In genomic region chr8:66441123-66441522, GRCm38 (mm10) we compare ENCODE assay signal across 12 mouse cellular contexts. TPM values are rescaled to one million over a fixed set of nuclear protein-coding genes. Genes with fewer than 3 reads are reported as not detected.
DNase-seq lines count a peak whose midpoint lies in the region; ATAC-seq and TF ChIP-seq lines count a peak whose summit lies in the region.
"Had no signal": no experiment of that assay in that cellular context is flagged by ENCODE, and none has a peak within 500 bp of the region (broad histone marks: within the 10 kb centered on the region; RNA-seq: fewer than 3 reads in every experiment).

No protein-coding gene starts in this region.

- H3K4me1 ChIP-seq in intestine, postnatal 0 days (replicated peaks; ENCODE audit: control insufficient read depth, insufficient read depth, low read length), result no peaks in the 10 kb centered on the region
- H3K4me1 ChIP-seq in intestine, embryonic 16.5 days (ENCODE audit: control insufficient read depth, insufficient read depth, low read length), result no peaks in the 10 kb centered on the region
- no peaks in the 10 kb centered on the region for H3K4me1 ChIP-seq in MEL (ENCODE audit: control insufficient read depth in 1 of 2, insufficient read depth in 2 of 2, low read length in 2 of 2)
- no peaks in the 10 kb centered on the region for H3K4me1 ChIP-seq in forebrain, embryonic 13.5 days
- no peaks in the 10 kb centered on the region for H3K4me1 ChIP-seq in midbrain, embryonic 14.5 days (ENCODE audit: control insufficient read depth, insufficient read depth, low read length)

- peak; percentile 84 for TF ChIP-seq RAD21 in MEL (IDR thresholded peaks at IDR 0.05; ENCODE audit: low read depth, low read length)

- H3K27me3 ChIP-seq in intestine, postnatal 0 days (replicated peaks; ENCODE audit: control insufficient read depth, insufficient read depth, low read length), result no peaks in the 10 kb centered on the region
- H3K27me3 ChIP-seq in intestine, embryonic 16.5 days (replicated peaks; ENCODE audit: control insufficient read depth, insufficient read depth, low read length), result no peaks in the 10 kb centered on the region
- H3K27me3 ChIP-seq in MEL (ENCODE audit: control insufficient read depth in 1 of 2, insufficient read depth in 2 of 2, low read length in 2 of 2), result no peaks in the 10 kb centered on the region
- H3K27me3 ChIP-seq in forebrain, embryonic 13.5 days, result no peaks in the 10 kb centered on the region
- no peaks in the 10 kb centered on the region for H3K27me3 ChIP-seq in midbrain, embryonic 14.5 days (ENCODE audit: control insufficient read depth, insufficient read depth, low read length)

- no peak for TF ChIP-seq POLR2A in MEL (IDR thresholded peaks at IDR 0.05; ENCODE audit: control insufficient read depth in 1 of 2, insufficient read depth in 1 of 2, low read depth in 1 of 2, low read length in 2 of 2, poor library complexity in 1 of 2)

- DNase-seq in MEL (ENCODE audit: low read depth, low spot score), result peak; percentile 35
- peak; percentile 81 for DNase-seq in midbrain, embryonic 14.5 days
- DNase-seq in natural killer cell, adult 2 months (ENCODE audit: low spot score in 2 of 2), result no peak
- DNase-seq in ovary, postnatal 14 days (ENCODE audit: low spot score), result no peak
- DNase-seq: heart, postnatal 14 days; right cerebral cortex, postnatal 4 days; thymus, postnatal 25 days had no signal

- no peak for TF ChIP-seq EP300 in MEL (IDR thresholded peaks at IDR 0.05; ENCODE audit: low read depth in 1 of 2, low read length in 2 of 2)

- no peak overlapping the region for H3K9ac ChIP-seq in intestine, postnatal 0 days (ENCODE audit: low read depth, low read length)
- no peak overlapping the region for H3K9ac ChIP-seq in intestine, embryonic 16.5 days (ENCODE audit: low read depth, low read length)
- no peak overlapping the region for H3K9ac ChIP-seq in MEL (ENCODE audit: control insufficient read depth, low read depth, low read length, poor library complexity, severe bottlenecking)
- H3K9ac ChIP-seq in forebrain, embryonic 13.5 days, result no peak overlapping the region
- H3K9ac ChIP-seq in midbrain, embryonic 14.5 days (replicated peaks; ENCODE audit: low read length), result no peak overlapping the region

- peak; percentile 60 for TF ChIP-seq CTCF in intestine, postnatal 0 days (IDR thresholded peaks at IDR 0.05; ENCODE audit: low read depth)
- TF ChIP-seq CTCF in MEL (IDR thresholded peaks at IDR 0.05 in 2 of 3, conservative IDR thresholded peaks at IDR 0.05 in 1 of 3; ENCODE audit: control insufficient read depth in 1 of 3, insufficient read depth in 1 of 3, low read depth in 2 of 3, low read length in 3 of 3, poor library complexity in 1 of 3, severe bottlenecking in 1 of 3), result peak in 1 of 3 experiments; percentile 64; a peak in 2 of 6 replicates

- no peak for ATAC-seq in intestine, postnatal 0 days
- no peak for ATAC-seq in intestine, embryonic 16.5 days
- peak; percentile 80 for ATAC-seq in forebrain, embryonic 13.5 days
- ATAC-seq in midbrain, embryonic 14.5 days (ENCODE audit: low FRiP score, low TSS enrichment), result peak; percentile 57; the same call in 1 of the 2 replicates
- ATAC-seq in inflammation-experienced regulatory T-cells, adult 6 months, result no peak

- 5% methylated on average over 1 of the region's 1 CpGs for WGBS in intestine, postnatal 0 days
- WGBS in intestine, embryonic 16.5 days, result 13% methylated on average over 1 of the region's 1 CpGs
- 8% methylated on average over 1 of the region's 1 CpGs for WGBS in forebrain, embryonic 13.5 days
- WGBS in midbrain, embryonic 14.5 days, result 7% methylated on average over 1 of the region's 1 CpGs

- no peak overlapping the region for H3K4me2 ChIP-seq in intestine, postnatal 0 days (replicated peaks; ENCODE audit: low read depth)
- H3K4me2 ChIP-seq in intestine, embryonic 16.5 days (ENCODE audit: low read depth, low read length), result no peak overlapping the region
- no peak overlapping the region for H3K4me2 ChIP-seq in forebrain, embryonic 13.5 days
- no peak overlapping the region for H3K4me2 ChIP-seq in midbrain, embryonic 14.5 days (ENCODE audit: low read length)

- H3K79me2 ChIP-seq in MEL (ENCODE audit: control insufficient read depth, insufficient read depth, low read length, poor library complexity), result no peaks in the 10 kb centered on the region

- H3K9me3 ChIP-seq in intestine, postnatal 0 days (ENCODE audit: control insufficient read depth), result no peaks in the 10 kb centered on the region
- H3K9me3 ChIP-seq in intestine, embryonic 16.5 days (ENCODE audit: control insufficient read depth, low read length), result no peaks in the 10 kb centered on the region
- no peaks in the 10 kb centered on the region for H3K9me3 ChIP-seq in MEL (replicated peaks; ENCODE audit: insufficient read depth, low read length)
- no peaks in the 10 kb centered on the region for H3K9me3 ChIP-seq in forebrain, embryonic 13.5 days (replicated peaks)
- H3K9me3 ChIP-seq in midbrain, embryonic 14.5 days (ENCODE audit: control insufficient read depth, low read length), result no peaks in the 10 kb centered on the region
- H3K9me3 ChIP-seq: G1E had no signal

- no peaks in the 10 kb centered on the region for H3K36me3 ChIP-seq in intestine, postnatal 0 days (ENCODE audit: control insufficient read depth, insufficient read depth)
- no peaks in the 10 kb centered on the region for H3K36me3 ChIP-seq in intestine, embryonic 16.5 days (ENCODE audit: control insufficient read depth, insufficient read depth, low read length)
- no peaks in the 10 kb centered on the region for H3K36me3 ChIP-seq in MEL (ENCODE audit: control insufficient read depth in 1 of 2, insufficient read depth in 2 of 2, low read length in 2 of 2)
- H3K36me3 ChIP-seq in forebrain, embryonic 13.5 days (ENCODE audit: poor library complexity, severe bottlenecking), result no peaks in the 10 kb centered on the region
- H3K36me3 ChIP-seq in midbrain, embryonic 14.5 days (ENCODE audit: control insufficient read depth, insufficient read depth, low read length), result no peaks in the 10 kb centered on the region
- H3K36me3 ChIP-seq: G1E had no signal

- no peak overlapping the region for H3K4me3 ChIP-seq in intestine, postnatal 0 days (ENCODE audit: low read depth, low read length)
- no peak overlapping the region for H3K4me3 ChIP-seq in intestine, embryonic 16.5 days (ENCODE audit: low read length)
- no peak overlapping the region for H3K4me3 ChIP-seq in MEL (ENCODE audit: control insufficient read depth in 1 of 2, insufficient read depth in 1 of 2, low read depth in 2 of 2, low read length in 2 of 2)
- H3K4me3 ChIP-seq in forebrain, embryonic 13.5 days, result no peak overlapping the region
- H3K4me3 ChIP-seq in midbrain, embryonic 14.5 days (replicated peaks; ENCODE audit: low read depth, low read length), result no peak overlapping the region

- no peak overlapping the region for H3K27ac ChIP-seq in intestine, postnatal 0 days (ENCODE audit: low read depth, low read length)
- no peak overlapping the region for H3K27ac ChIP-seq in intestine, embryonic 16.5 days (ENCODE audit: low read length)
- no peak overlapping the region for H3K27ac ChIP-seq in MEL (ENCODE audit: control insufficient read depth, low read depth, low read length)
- no peak overlapping the region for H3K27ac ChIP-seq in forebrain, embryonic 13.5 days
- H3K27ac ChIP-seq in midbrain, embryonic 14.5 days (replicated peaks; ENCODE audit: low read depth, low read length), result no peak overlapping the region

TF ChIP-seq in MEL, 35 proteins besides CTCF, POLR2A, EP300 and RAD21:
- TF ChIP-seq SMC3 (IDR thresholded peaks at IDR 0.05; ENCODE audit: low read depth, low read length), result peak; percentile 75
- TF ChIP-seq ELF1 (IDR thresholded peaks at IDR 0.05; ENCODE audit: low read depth, low read length), result no peak
- peak; percentile 56 for TF ChIP-seq ZC3H11A (IDR thresholded peaks at IDR 0.05; ENCODE audit: low read depth, low read length)

RNA-seq across cellular contexts. Expression of gene Tma16, which starts 45.2 kb away (rescaled TPM):
- 3.6 and 4.2 TPM in 2 replicates for polyA plus RNA-seq in intestine, postnatal 0 days (2015; fragmentation: Nextera tagmentation; extraction: Ambion mirVana)
- polyA plus RNA-seq in intestine, embryonic 16.5 days (2015; fragmentation: Nextera tagmentation; extraction: Ambion mirVana), result 9.5 and 11.3 TPM in 2 replicates
- total RNA-seq in MEL (2012; rRNA removed), result 26.7 and 33.2 TPM in 2 replicates
- 10 to 100 TPM in 1 of 2 experiments, not detected in 1; 29.4 TPM for polyA plus RNA-seq in MEL (2012; ENCODE audit: insufficient read depth in 1 of 2, insufficient read length in 2 of 2, low read depth in 1 of 2, low replicate concordance in 2 of 2, missing spikeins in 1 of 2)
- 11.8 and 16.0 TPM in 2 replicates for polyA plus RNA-seq in forebrain, embryonic 13.5 days (2015; fragmentation: Nextera tagmentation; extraction: Ambion mirVana)
- 10.7 and 11.2 TPM in 2 replicates for polyA plus RNA-seq in midbrain, embryonic 14.5 days (2014; fragmentation: Nextera tagmentation; extraction: Ambion mirVana)
- polyA plus RNA-seq in inflammation-experienced regulatory T-cells, adult 6 months (2017; shearing (Covaris generic)), result 10 to 100 TPM in 2 of 3 experiments, 1 to 10 TPM in 1; 8.9 to 19.7 (median 18.8) TPM

Comparison
In these comparisons a context has a peak if more than half of its experiments do, and no peak if none do; other contexts are left out.
1. ATAC-seq: peak in forebrain, embryonic 13.5 days (single experiment) and midbrain, embryonic 14.5 days (single experiment); none in intestine, postnatal 0 days (single experiment), intestine, embryonic 16.5 days (single experiment) and inflammation-experienced regulatory T-cells, adult 6 months (single experiment).
2. DNase-seq: peak in MEL (single experiment) and midbrain, embryonic 14.5 days (single experiment); none in natural killer cell, adult 2 months (0 of 2) and ovary, postnatal 14 days (single experiment).